Mouse (Mus musculus) heart, embryonic 13.5 days (tissue): ENCODE results near the gene Chd1l. TPM values are rescaled to one million over a fixed set of nuclear protein-coding genes. Genes with fewer than 3 reads are reported as not detected.

ENCODE experiments used
- ATAC-seq: fragments of 200-750 bp; cut with Nextera tagmentation; 2 replicates; pipeline ENCODE4 v1.8.0; 2017; ENCODE audit warnings: moderate TSS enrichment; ENCODE audit not compliant: insufficient number of reproducible peaks, low FRiP score, low TSS enrichment; ENCODE audit errors: extremely low read depth
- H3K27ac ChIP-seq: fragments of 300-500 bp; sonication (generic); replicated peaks from 2 replicates; pipeline ENCODE4 v1.5.1; 2015; ENCODE audit warnings: moderate library complexity, mild to moderate bottlenecking, inconsistent platforms
- H3K27me3 ChIP-seq: fragments of 300-500 bp; sonication (generic); replicated peaks from 2 replicates; pipeline ENCODE4 v1.6.1; 2015; ENCODE audit warnings: mild to moderate bottlenecking, inconsistent platforms
- H3K36me3 ChIP-seq: fragments of 300-500 bp; sonication (generic); 2 replicates; pipeline ENCODE4 v1.6.1; 2015; ENCODE audit warnings: mild to moderate bottlenecking, inconsistent platforms
- H3K4me1 ChIP-seq: fragments of 300-500 bp; sonication (generic); 2 replicates; pipeline ENCODE4 v1.6.1; 2015; ENCODE audit warnings: inconsistent platforms
- H3K4me2 ChIP-seq: fragments of 300-500 bp; sonication (generic); 2 replicates; pipeline ENCODE4 v1.6.1; 2015; ENCODE audit warnings: inconsistent platforms, mild to moderate bottlenecking, moderate library complexity
- H3K4me3 ChIP-seq: fragments of 300-500 bp; sonication (generic); 2 replicates; pipeline ENCODE4 v1.5.1; 2015; ENCODE audit warnings: moderate library complexity, mild to moderate bottlenecking, inconsistent platforms
- H3K9ac ChIP-seq: fragments of 300-500 bp; sonication (generic); 2 replicates; pipeline ENCODE4 v1.6.1; 2015; ENCODE audit warnings: inconsistent platforms, mild to moderate bottlenecking, moderate library complexity
- H3K9me3 ChIP-seq: fragments of 300-500 bp; sonication (generic); 2 replicates; pipeline ENCODE4 v1.6.1; 2016; ENCODE audit warnings: inconsistent platforms
- WGBS: fragments of 180-500 bp; shearing (Covaris S2); methylation state at CpG from one replicate; pipeline ENCODE4 v1.1.7; 2015; ENCODE audit warnings: mixed read lengths; 5-methylcytosine and 5-hydroxymethylcytosine counted together
- polyA plus RNA-seq: library from polyadenylated mRNA; unstranded; fragments of >200 nt; fragmentation: Nextera tagmentation; extraction: Ambion mirVana; gene quantifications from 2 replicates; pipeline ENCODE4 v1.2.1, GENCODE M21; 2015

The Chd1l gene
- polyA plus RNA-seq, 1 experiment from 2014 or later = 15.1 TPM

- H3K4me3 ChIP-seq = no peak overlapping the region
- WGBS = 86% methylated on average over 19 of the region's 19 CpGs
- H3K4me1 ChIP-seq = peaks cover 7% of the 10 kb centered on the region; the same call in 1 of the 2 replicates
- no peak for ATAC-seq
- H3K36me3 ChIP-seq = no peaks in the 10 kb centered on the region
- H3K9ac ChIP-seq = no peak overlapping the region
- no peak overlapping the region for H3K27ac ChIP-seq
- no peaks in the 10 kb centered on the region for H3K9me3 ChIP-seq
- H3K27me3 ChIP-seq = no peaks in the 10 kb centered on the region; the same call in 1 of the 2 replicates
- H3K4me2 ChIP-seq = no peak overlapping the region
These were observed 7.3 kb upstream of the Chd1l start for GRCm38 (mm10) chr3:97617091-97617825.

GRCm38 (mm10) chr3:97615933-97616332 is 5.9 kb upstream of the Chd1l start:
- H3K36me3 ChIP-seq = no peaks in the 10 kb centered on the region
- no peak overlapping the region for H3K9ac ChIP-seq
- H3K4me2 ChIP-seq = no peak overlapping the region
- 78% methylated on average over 4 of the region's 4 CpGs for WGBS
- no peak for ATAC-seq
- no peak overlapping the region for H3K4me3 ChIP-seq
- no peaks in the 10 kb centered on the region; the same call in 1 of the 2 replicates for H3K27me3 ChIP-seq
- no peak overlapping the region for H3K27ac ChIP-seq
- no peaks in the 10 kb centered on the region for H3K9me3 ChIP-seq
- H3K4me1 ChIP-seq = peaks cover 7% of the 10 kb centered on the region; the same call in 1 of the 2 replicates

- H3K4me1 ChIP-seq = peaks cover 11% of the 10 kb centered on the region; the same call in 1 of the 2 replicates
- no peak overlapping the region for H3K4me3 ChIP-seq
- 33% methylated on average over 1 of the region's 1 CpGs for WGBS
- no peaks in the 10 kb centered on the region; the same call in 1 of the 2 replicates for H3K27me3 ChIP-seq
- no peak overlapping the region for H3K4me2 ChIP-seq
- no peaks in the 10 kb centered on the region for H3K9me3 ChIP-seq
- no peak for ATAC-seq
- H3K36me3 ChIP-seq = no peaks in the 10 kb centered on the region
- no peak overlapping the region for H3K9ac ChIP-seq
- H3K27ac ChIP-seq = no peak overlapping the region
These were observed 5.2 kb upstream of the Chd1l start for GRCm38 (mm10) chr3:97615154-97615553.

GRCm38 (mm10) chr3:97611021-97611420 is 1.0 kb upstream of the Chd1l start:
- no peak overlapping the region for H3K27ac ChIP-seq
- no peak overlapping the region for H3K4me2 ChIP-seq
- H3K27me3 ChIP-seq = no peaks in the 10 kb centered on the region; the same call in 1 of the 2 replicates
- no peak overlapping the region for H3K4me3 ChIP-seq
- H3K9ac ChIP-seq = no peak overlapping the region
- H3K36me3 ChIP-seq = no peaks in the 10 kb centered on the region
- no peaks in the 10 kb centered on the region for H3K9me3 ChIP-seq
- H3K4me1 ChIP-seq = peaks cover 13% of the 10 kb centered on the region
- 89% methylated on average over 6 of the region's 6 CpGs for WGBS
- ATAC-seq = no peak

- 3% methylated on average over 20 of the region's 20 CpGs for whole genome bisulfite sequencing
- no peaks in the 10 kb centered on the region; the same call in 1 of the 2 replicates for H3K27me3 ChIP-seq
- peak overlapping the region; percentile 84 for H3K4me2 ChIP-seq
These were observed 680 bp downstream of the Chd1l start for GRCm38 (mm10) chr3:97609201-97609844.

GRCm38 (mm10) chr3:97600050-97600832 is 9.8 kb downstream of the Chd1l start:
- Histone ChIP-seq H3K4me3 (no peak overlapping the region), H3K27ac (no peak overlapping the region), H3K9ac (no peak overlapping the region), H3K4me1 (peaks cover 7% of the 10 kb centered on the region; the same call in 1 of the 2 replicates), H3K36me3 (peaks cover 59% of the 10 kb centered on the region), H3K4me2 (no peak overlapping the region), H3K27me3 (no peaks in the 10 kb centered on the region), H3K9me3 (no peaks in the 10 kb centered on the region)
- ATAC-seq = no peak
- 77% methylated on average over 3 of the region's 3 CpGs for WGBS

More at GRCm38 (mm10) chr3:97609201-97609844, 680 bp downstream of the Chd1l start:
- Histone ChIP-seq H3K9me3 (no peaks in the 10 kb centered on the region), H3K4me1 (peaks cover 13% of the 10 kb centered on the region), H3K36me3 (0 out of 2 replicates have a peak, but pooled peaks cover 2% of the 10 kb centered on the region), H3K4me3 (peak overlapping the region; percentile 84), H3K27ac (peak overlapping the region; percentile 94), H3K9ac (peak overlapping the region; percentile 89)
- ATAC-seq = no peak

- H3K36me3 ChIP-seq = peaks cover 58% of the 10 kb centered on the region
- ATAC-seq = no peak
- no peaks in the 10 kb centered on the region for H3K27me3 ChIP-seq
- peaks cover 7% of the 10 kb centered on the region; the same call in 1 of the 2 replicates for H3K4me1 ChIP-seq
- no peak overlapping the region for H3K4me3 ChIP-seq
- no peak overlapping the region for H3K4me2 ChIP-seq
- H3K9me3 ChIP-seq = no peaks in the 10 kb centered on the region
- WGBS = 64% methylated on average over 8 of the region's 8 CpGs
- no peak overlapping the region for H3K27ac ChIP-seq
- no peak overlapping the region for H3K9ac ChIP-seq
These were observed 13.2 kb downstream of the Chd1l start for GRCm38 (mm10) chr3:97596796-97597195.

GRCm38 (mm10) chr3:97595066-97595465 is 14.9 kb downstream of the Chd1l start:
- Histone ChIP-seq H3K27me3 (no peaks in the 10 kb centered on the region), H3K4me1 (peaks cover 7% of the 10 kb centered on the region; the same call in 1 of the 2 replicates), H3K4me2 (no peak overlapping the region), H3K9ac (no peak overlapping the region), H3K27ac (no peak overlapping the region), H3K4me3 (no peak overlapping the region), H3K9me3 (no peaks in the 10 kb centered on the region), H3K36me3 (peaks cover 55% of the 10 kb centered on the region)
- WGBS = 71% methylated on average over 6 of the region's 6 CpGs
- ATAC-seq = no peak

GRCm38 (mm10) chr3:97594140-97594539 is 15.9 kb downstream of the Chd1l start:
- Histone ChIP-seq H3K36me3 (peaks cover 58% of the 10 kb centered on the region), H3K4me2 (no peak overlapping the region), H3K27me3 (no peaks in the 10 kb centered on the region), H3K9ac (no peak overlapping the region), H3K4me3 (no peak overlapping the region), H3K4me1 (peaks cover 7% of the 10 kb centered on the region; the same call in 1 of the 2 replicates), H3K27ac (no peak overlapping the region), H3K9me3 (no peaks in the 10 kb centered on the region)
- WGBS = 81% methylated on average over 13 of the region's 13 CpGs
- ATAC-seq = no peak

GRCm38 (mm10) chr3:97593089-97593488 is 16.9 kb downstream of the Chd1l start:
- Histone ChIP-seq H3K4me1 (peaks cover 7% of the 10 kb centered on the region; the same call in 1 of the 2 replicates), H3K36me3 (peaks cover 64% of the 10 kb centered on the region), H3K27ac (no peak overlapping the region), H3K9me3 (no peaks in the 10 kb centered on the region), H3K4me2 (no peak overlapping the region), H3K9ac (no peak overlapping the region), H3K27me3 (no peaks in the 10 kb centered on the region), H3K4me3 (no peak overlapping the region)
- WGBS = 87% methylated on average over 5 of the region's 5 CpGs
- no peak for ATAC-seq

- H3K4me2 ChIP-seq = no peak overlapping the region
- no peak for ATAC-seq
- H3K9ac ChIP-seq = no peak overlapping the region
- H3K9me3 ChIP-seq = no peaks in the 10 kb centered on the region
- H3K36me3 ChIP-seq = peaks cover 72% of the 10 kb centered on the region
- no peak overlapping the region for H3K27ac ChIP-seq
- H3K4me1 ChIP-seq = no peaks in the 10 kb centered on the region
- 65% methylated on average over 8 of the region's 8 CpGs for WGBS
- no peak overlapping the region for H3K4me3 ChIP-seq
- H3K27me3 ChIP-seq = no peaks in the 10 kb centered on the region
These were observed 19.3 kb downstream of the Chd1l start for GRCm38 (mm10) chr3:97590699-97591098.
